Mouse (Mus musculus): Measurements from ENCODE around the gene Atp11a.

The Atp11a gene

DNA sequence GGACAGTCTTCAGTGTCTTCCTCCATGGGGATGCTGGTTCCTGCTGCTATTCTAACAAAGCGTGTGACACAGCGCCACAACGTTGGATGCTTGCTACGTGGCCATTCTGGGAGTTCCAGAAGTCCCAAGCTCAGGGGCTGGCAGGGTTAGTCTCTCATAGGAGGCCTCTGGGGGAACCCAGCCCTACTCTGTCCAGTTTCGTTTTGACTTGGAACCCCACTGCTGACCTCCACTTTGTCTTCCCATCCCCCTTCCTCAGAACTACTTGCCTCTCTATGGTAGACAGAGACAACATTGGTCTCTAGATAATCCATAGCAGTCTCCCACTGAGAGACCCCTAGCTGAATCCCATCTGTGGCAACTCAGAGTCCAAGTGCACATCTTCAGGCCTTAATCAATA lies 149.8 kb downstream of the Atp11a start:
- DNase-seq (ENCODE audit: low spot score), result no peak

DNA sequence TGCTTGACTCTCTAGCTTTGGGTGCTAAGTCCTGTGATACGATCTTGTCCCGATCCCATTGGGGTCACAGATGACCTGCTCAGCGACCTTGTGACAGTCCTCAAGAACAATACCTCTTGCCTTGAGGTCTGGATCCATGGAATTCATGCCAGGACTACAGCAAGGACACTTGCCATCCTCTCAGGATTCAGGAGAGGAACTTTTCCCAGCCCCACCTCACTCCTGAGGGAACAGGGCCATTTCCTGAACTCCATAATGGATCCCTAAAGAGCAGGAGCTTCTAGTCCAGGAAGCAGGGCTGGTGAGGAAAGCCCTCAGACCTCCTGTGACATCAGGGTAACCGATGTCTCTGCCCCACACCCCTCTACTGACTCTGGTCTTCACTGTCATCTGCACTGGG lies 150.9 kb downstream of the Atp11a start:
- no peak for DNase-seq (ENCODE audit: low spot score)

DNA sequence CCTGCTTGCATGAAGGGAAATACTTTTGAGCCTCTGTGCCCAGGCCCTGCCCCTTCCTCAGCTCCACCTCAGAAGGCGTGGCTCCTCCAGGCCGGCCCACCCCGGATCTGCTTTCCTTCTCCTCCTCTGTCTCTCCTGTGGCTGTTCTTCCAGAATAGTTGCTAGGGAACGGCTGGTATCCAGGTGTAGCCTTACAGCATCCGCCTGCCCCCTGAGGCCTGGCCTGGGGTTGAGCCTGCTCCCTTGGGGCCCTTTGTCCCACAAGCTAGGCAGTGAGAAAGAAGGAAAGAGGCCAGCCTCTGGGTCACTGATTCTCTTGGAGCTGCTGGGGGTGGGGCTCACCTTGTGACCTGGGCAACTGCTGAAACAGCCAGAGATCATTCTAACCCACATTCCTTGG lies 155.2 kb downstream of the Atp11a start:
- DNase-seq (ENCODE audit: low spot score), result no peak

DNA sequence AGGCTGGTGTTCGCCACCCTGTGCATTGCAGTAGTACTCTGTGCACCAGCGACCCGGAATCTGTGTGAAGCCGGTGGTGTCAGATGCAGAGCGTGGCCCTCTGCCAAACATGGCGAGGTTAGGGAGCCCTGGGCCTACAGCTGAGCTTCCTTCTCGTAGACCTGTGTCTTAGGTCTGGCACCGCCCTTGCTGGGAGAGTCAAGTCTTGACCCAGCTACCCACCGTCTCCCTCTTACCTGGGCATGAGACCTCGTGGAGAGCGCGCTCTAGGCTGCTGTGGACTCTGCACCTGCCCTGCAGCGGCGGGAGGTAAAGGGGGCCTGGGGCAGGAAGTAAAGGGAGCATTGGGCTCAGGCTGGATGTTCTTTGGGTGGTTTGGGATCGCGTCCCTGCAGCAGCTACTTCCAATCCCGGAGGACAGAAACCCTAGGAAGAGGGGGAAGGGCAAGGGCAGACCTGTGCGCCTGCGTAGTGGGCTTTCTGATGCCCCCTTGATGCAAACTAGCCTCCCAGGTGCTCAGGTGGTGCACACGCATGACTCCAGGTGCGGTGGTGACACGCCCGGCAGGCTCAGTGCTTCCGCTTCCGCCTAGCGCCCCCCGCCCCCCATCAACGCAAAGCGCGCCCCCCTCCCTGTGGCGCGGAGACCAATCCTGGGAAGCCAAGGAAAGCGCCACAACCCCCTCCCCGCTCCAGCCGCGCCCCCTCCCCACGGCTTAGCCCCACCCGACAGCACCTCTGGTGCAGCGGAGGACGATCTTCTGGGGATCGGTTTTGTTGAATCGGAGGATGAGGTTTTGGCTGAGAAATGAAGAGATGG lies 158.6 kb downstream of the Atp11a start:
- no peak for DNase-seq (ENCODE audit: low spot score)

DNA sequence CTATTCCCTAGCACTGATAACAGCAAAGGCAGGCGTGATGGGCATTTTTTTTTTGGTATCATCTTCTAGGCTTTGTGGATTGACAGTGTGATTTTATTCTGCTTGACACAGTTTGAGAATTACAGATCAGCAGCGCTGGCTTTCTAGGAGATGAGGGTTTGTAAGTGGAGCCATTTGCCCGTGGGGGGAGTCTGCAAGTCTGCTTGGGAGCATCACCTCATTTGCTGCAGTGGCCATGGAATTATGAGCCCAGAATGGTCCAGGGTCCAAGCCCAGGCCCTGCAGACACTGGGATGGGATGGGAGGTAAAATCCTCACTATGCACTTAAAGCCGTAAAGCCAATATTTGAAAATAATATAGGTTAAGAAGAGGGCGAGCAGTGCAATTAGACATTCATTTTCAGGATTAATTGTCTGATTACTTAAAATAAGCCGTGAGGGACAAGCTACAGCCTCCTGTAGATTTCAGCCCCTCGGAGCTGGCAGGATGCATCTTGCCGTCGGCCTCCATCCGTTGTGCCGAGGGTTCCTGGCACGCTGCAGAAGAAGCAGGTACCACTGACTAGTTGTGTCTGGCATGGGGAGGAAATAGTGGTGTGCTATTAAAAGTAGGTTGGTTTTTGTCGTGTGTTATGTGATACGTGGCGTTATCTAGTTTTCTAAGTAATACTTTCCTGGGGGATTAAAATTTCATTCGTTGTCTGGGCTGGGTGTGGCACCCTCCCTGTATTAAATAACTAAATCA lies 159.5 kb downstream of the Atp11a start:
- DNase-seq (ENCODE audit: low spot score), result no peak

DNA sequence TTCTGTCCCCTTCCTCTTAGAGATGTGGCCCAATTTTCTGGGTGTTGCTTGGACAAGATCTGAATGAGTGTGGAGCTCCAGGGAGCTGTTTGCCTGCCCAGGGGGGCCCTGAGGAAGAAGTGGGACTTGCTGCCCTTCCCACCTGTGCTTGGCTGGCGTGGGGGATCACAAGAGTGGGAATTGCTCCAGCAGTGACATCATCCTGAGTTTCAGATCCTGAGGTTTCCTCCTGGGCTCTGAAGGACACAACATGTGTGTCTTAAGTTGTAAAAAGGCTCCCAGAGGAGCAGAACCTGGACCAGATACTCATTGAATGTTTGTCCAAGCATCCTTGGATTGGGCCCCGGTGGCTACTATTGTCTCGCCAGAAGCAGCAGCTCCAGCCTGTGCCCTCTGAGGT lies 160.2 kb downstream of the Atp11a start:
- DNase-seq (ENCODE audit: low spot score), result no peak

DNA sequence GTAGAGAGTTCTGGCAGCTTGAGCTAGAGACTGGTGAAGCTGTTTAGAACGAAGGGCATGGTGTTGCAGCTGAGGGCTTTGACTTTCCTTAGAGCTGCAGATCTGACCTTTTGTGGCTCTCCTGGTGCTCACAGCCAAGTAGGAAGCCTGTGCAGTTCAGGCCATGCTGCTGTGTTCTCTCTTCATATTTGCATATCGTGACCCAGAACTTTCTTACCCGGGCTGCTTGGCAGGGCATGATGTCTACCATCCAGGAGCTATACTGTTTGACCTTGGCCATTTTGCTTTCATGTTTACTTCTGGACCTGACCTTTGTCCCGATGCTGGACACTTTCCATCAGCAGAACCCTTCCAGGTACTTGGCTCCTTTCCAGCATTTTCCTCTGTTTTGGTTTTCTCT lies 161.0 kb downstream of the Atp11a start:
- no peak for DNase-seq (ENCODE audit: low spot score)

Data from left cerebral cortex, adult 11 months (tissue).